In the genomic region with DNA sequence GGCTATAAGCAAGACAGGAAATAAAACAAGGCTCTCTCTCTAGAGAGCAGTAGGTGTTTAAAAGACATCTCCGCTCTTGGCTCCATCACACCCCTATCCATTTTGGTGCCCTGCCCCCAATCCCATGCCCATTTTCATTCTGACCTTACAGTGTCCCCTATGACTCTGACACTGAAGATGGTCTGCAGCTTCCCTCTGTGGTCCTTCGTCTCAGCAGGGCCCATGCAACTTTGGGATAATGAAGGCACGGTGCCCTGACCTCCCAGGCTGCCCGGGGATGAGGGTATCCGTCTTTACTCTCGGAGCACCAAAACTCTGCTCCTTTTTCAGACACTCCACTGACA, we compare ENCODE assay signal across 8 mouse cellular contexts. TPM values are rescaled to one million over a fixed set of nuclear protein-coding genes. Genes with fewer than 3 reads are reported as not detected.
A peak's percentile ranks its signal among the peaks of the same experiment; 100 is the strongest.
DNase-seq lines count a peak whose midpoint lies in the region; ATAC-seq and TF ChIP-seq lines count a peak whose summit lies in the region.

No protein-coding gene starts in this region.

- peaks cover 5% of the 10 kb centered on the region for H3K4me1 ChIP-seq in forebrain, embryonic 13.5 days
- no peaks in the 10 kb centered on the region for H3K4me1 ChIP-seq in forebrain, postnatal 0 days (ENCODE audit: insufficient read depth)
- H3K4me1 ChIP-seq in megakaryocyte, embryonic 14.5 days: peaks cover 75% of the 10 kb centered on the region
- no peaks in the 10 kb centered on the region for H3K4me1 ChIP-seq in intestine, postnatal 0 days (replicated peaks; ENCODE audit: control insufficient read depth, insufficient read depth, low read length)
- H3K4me1 ChIP-seq in stomach, embryonic 14.5 days (ENCODE audit: control insufficient read depth, insufficient read depth, low read length): peaks cover 13% of the 10 kb centered on the region; the same call in 1 of the 2 replicates

- WGBS in forebrain, embryonic 13.5 days: 82% methylated on average over 6 of the region's 6 CpGs
- WGBS in forebrain, postnatal 0 days: 80% methylated on average over 6 of the region's 6 CpGs
- WGBS in intestine, postnatal 0 days: 91% methylated on average over 6 of the region's 6 CpGs
- 78% methylated on average over 6 of the region's 6 CpGs for WGBS in stomach, embryonic 14.5 days

- no peaks in the 10 kb centered on the region for H3K9me3 ChIP-seq in forebrain, embryonic 13.5 days (replicated peaks)
- H3K9me3 ChIP-seq in forebrain, postnatal 0 days (ENCODE audit: low read length): no peaks in the 10 kb centered on the region
- peaks cover 10% of the 10 kb centered on the region for H3K9me3 ChIP-seq in megakaryocyte, embryonic 14.5 days
- H3K9me3 ChIP-seq in intestine, postnatal 0 days (ENCODE audit: control insufficient read depth): no peaks in the 10 kb centered on the region
- H3K9me3 ChIP-seq in stomach, embryonic 14.5 days (ENCODE audit: control insufficient read depth, low read depth, low read length): no peaks in the 10 kb centered on the region

- H3K4me2 ChIP-seq in forebrain, embryonic 13.5 days: peak overlapping the region; percentile 76
- no peak overlapping the region for H3K4me2 ChIP-seq in forebrain, postnatal 0 days (ENCODE audit: low read depth)
- H3K4me2 ChIP-seq in intestine, postnatal 0 days (replicated peaks; ENCODE audit: low read depth): peak overlapping the region; percentile 90
- peak overlapping the region; percentile 72; the same call in 1 of the 2 replicates for H3K4me2 ChIP-seq in stomach, embryonic 14.5 days (replicated peaks; ENCODE audit: low read depth, low read length)

- DNase-seq in forebrain, postnatal 0 days: no peak
- DNase-seq in adrenal gland, postnatal 14 days: no peak
- no peak for DNase-seq in right cerebral cortex, adult 18-20 months

- H3K36me3 ChIP-seq in forebrain, embryonic 13.5 days (ENCODE audit: poor library complexity, severe bottlenecking): no peaks in the 10 kb centered on the region
- H3K36me3 ChIP-seq in forebrain, postnatal 0 days (ENCODE audit: insufficient read depth): no peaks in the 10 kb centered on the region
- H3K36me3 ChIP-seq in megakaryocyte, embryonic 14.5 days (replicated peaks; ENCODE audit: low read length): peaks cover 19% of the 10 kb centered on the region
- no peaks in the 10 kb centered on the region for H3K36me3 ChIP-seq in intestine, postnatal 0 days (ENCODE audit: control insufficient read depth, insufficient read depth)
- H3K36me3 ChIP-seq in stomach, embryonic 14.5 days (ENCODE audit: control insufficient read depth, insufficient read depth, low read length): no peaks in the 10 kb centered on the region

- TF ChIP-seq CTCF in forebrain, postnatal 0 days (IDR thresholded peaks at IDR 0.05; ENCODE audit: low read depth): no peak
- no peak for TF ChIP-seq CTCF in intestine, postnatal 0 days (IDR thresholded peaks at IDR 0.05; ENCODE audit: low read depth)

- H3K27ac ChIP-seq in forebrain, embryonic 13.5 days: no peak overlapping the region
- no peak overlapping the region for H3K27ac ChIP-seq in forebrain, postnatal 0 days (ENCODE audit: low read depth, low read length)
- H3K27ac ChIP-seq in intestine, postnatal 0 days (ENCODE audit: low read depth, low read length): no peak overlapping the region
- H3K27ac ChIP-seq in stomach, embryonic 14.5 days (ENCODE audit: low read length): peak overlapping the region; percentile 93; the same call in 1 of the 2 replicates

- H3K4me3 ChIP-seq in forebrain, embryonic 13.5 days: peak overlapping the region; percentile 74; the same call in 1 of the 2 replicates
- no peak overlapping the region for H3K4me3 ChIP-seq in forebrain, postnatal 0 days (ENCODE audit: low read depth, low read length)
- peak overlapping the region; percentile 94 for H3K4me3 ChIP-seq in megakaryocyte, embryonic 14.5 days (replicated peaks)
- H3K4me3 ChIP-seq in intestine, postnatal 0 days (ENCODE audit: low read depth, low read length): no peak overlapping the region
- H3K4me3 ChIP-seq in stomach, embryonic 14.5 days (ENCODE audit: low read depth, low read length): no peak overlapping the region

- H3K27me3 ChIP-seq in forebrain, embryonic 13.5 days: 0 out of 2 replicates have a peak, but pooled peaks cover 2% of the 10 kb centered on the region
- no peaks in the 10 kb centered on the region for H3K27me3 ChIP-seq in forebrain, postnatal 0 days (ENCODE audit: insufficient read depth, low read length)
- no peaks in the 10 kb centered on the region for H3K27me3 ChIP-seq in megakaryocyte, embryonic 14.5 days (replicated peaks)
- H3K27me3 ChIP-seq in intestine, postnatal 0 days (replicated peaks; ENCODE audit: control insufficient read depth, insufficient read depth, low read length): no peaks in the 10 kb centered on the region
- H3K27me3 ChIP-seq in stomach, embryonic 14.5 days (ENCODE audit: control insufficient read depth, insufficient read depth, low read length): no peaks in the 10 kb centered on the region

- no peak for ATAC-seq in forebrain, embryonic 13.5 days
- ATAC-seq in forebrain, postnatal 0 days: no peak
- ATAC-seq in megakaryocyte, adult 5-6 weeks (ENCODE audit: poor library complexity, severe bottlenecking): no peak
- ATAC-seq in intestine, postnatal 0 days: no peak
- no peak for ATAC-seq in stomach, embryonic 14.5 days (ENCODE audit: insufficient number of reproducible peaks, insufficient read depth, low FRiP score, low read depth)

- H3K9ac ChIP-seq in forebrain, embryonic 13.5 days: no peak overlapping the region
- H3K9ac ChIP-seq in forebrain, postnatal 0 days: no peak overlapping the region
- H3K9ac ChIP-seq in intestine, postnatal 0 days (ENCODE audit: low read depth, low read length): 0 out of 2 replicates have a peak overlapping the region, but pooled peaks have one; percentile 82
- H3K9ac ChIP-seq in stomach, embryonic 14.5 days (replicated peaks; ENCODE audit: low read depth, low read length): no peak overlapping the region

RNA-seq across cellular contexts. Expression of gene H6pd, which starts 0.7 kb away (rescaled TPM):
- polyA plus RNA-seq in forebrain, embryonic 13.5 days (2015; fragmentation: Nextera tagmentation; extraction: Ambion mirVana): 0.98 and 1.4 TPM in 2 replicates
- 6.5 and 8.4 TPM in 2 replicates for total RNA-seq in forebrain, postnatal 0 days (2014; rRNA removed)
- polyA plus RNA-seq in forebrain, postnatal 0 days (2015; fragmentation: Nextera tagmentation; extraction: Ambion mirVana): 1.7 and 3.1 TPM in 2 replicates
- 4.4 and 6.8 TPM in 2 replicates for polyA plus RNA-seq in megakaryocyte, embryonic 14.5 days (2012; ENCODE audit: insufficient read depth, low replicate concordance)
- 14.4 and 16.1 TPM in 2 replicates for total RNA-seq in megakaryocyte, adult 5-6 weeks (2015)
- 26.1 and 32.7 TPM in 2 replicates for total RNA-seq in megakaryocyte, adult 5-6 weeks (2017)
- polyA plus RNA-seq in intestine, postnatal 0 days (2015; fragmentation: Nextera tagmentation; extraction: Ambion mirVana): 33.1 and 37.5 TPM in 2 replicates
- polyA plus RNA-seq in stomach, embryonic 14.5 days (2014; fragmentation: Nextera tagmentation; extraction: Ambion mirVana): 8.8 and 10.2 TPM in 2 replicates
- total RNA-seq in adrenal gland, postnatal 14 days (2021): 115 and 132 TPM in 2 replicates

RNA-seq across cellular contexts. Expression of gene Spsb1, which starts 54.7 kb away (rescaled TPM):
- 4.5 and 5.1 TPM in 2 replicates for polyA plus RNA-seq in forebrain, embryonic 13.5 days (2015; fragmentation: Nextera tagmentation; extraction: Ambion mirVana)
- 7.1 and 7.3 TPM in 2 replicates for total RNA-seq in forebrain, postnatal 0 days (2014; rRNA removed)
- 5.8 and 6.2 TPM in 2 replicates for polyA plus RNA-seq in forebrain, postnatal 0 days (2015; fragmentation: Nextera tagmentation; extraction: Ambion mirVana)
- polyA plus RNA-seq in megakaryocyte, embryonic 14.5 days (2012; ENCODE audit: insufficient read depth, low replicate concordance): 0.75 TPM in 1 of 2 replicates, not detected in the other
- total RNA-seq in megakaryocyte, adult 5-6 weeks (2015): 0.11 TPM in 1 of 2 replicates, not detected in the other
- 0.22 TPM in 1 of 2 replicates, not detected in the other for total RNA-seq in megakaryocyte, adult 5-6 weeks (2017)
- 26.4 and 26.5 TPM in 2 replicates for polyA plus RNA-seq in intestine, postnatal 0 days (2015; fragmentation: Nextera tagmentation; extraction: Ambion mirVana)
- polyA plus RNA-seq in stomach, embryonic 14.5 days (2014; fragmentation: Nextera tagmentation; extraction: Ambion mirVana): 15.9 and 19.2 TPM in 2 replicates
- total RNA-seq in adrenal gland, postnatal 14 days (2021): 24.7 and 29.6 TPM in 2 replicates

Comparison
In these comparisons a context has a peak if more than half of its experiments do, and no peak if none do; other contexts are left out.
1. H3K4me3 ChIP-seq: peak in forebrain, embryonic 13.5 days (single experiment) and megakaryocyte, embryonic 14.5 days (single experiment); none in forebrain, postnatal 0 days (single experiment), intestine, postnatal 0 days (single experiment) and stomach, embryonic 14.5 days (single experiment).